Mouse (Mus musculus): ENCODE data around the gene Zfp523.

GRCm38 (mm10) chr17:28201982-28202381 lies 25.1 kb downstream of the Zfp523 start:
- TF ChIP-seq CTCF (IDR thresholded peaks at IDR 0.05; ENCODE audit: low read depth) (no peak), EP300 (optimal IDR thresholded peaks at IDR 0.05) (no peak)

All from stomach, postnatal 0 days (tissue).